Mouse (Mus musculus) leukemia stem cell, adult 10-12 weeks (primary cell): ENCODE data around the gene Olfr918. TPM values are rescaled to one million over a fixed set of nuclear protein-coding genes. Genes with fewer than 3 reads are reported as not detected.

Experiments used
- polyA plus RNA-seq: library from polyadenylated mRNA; stranded (reverse); fragments of >175 nt; gene quantifications from 2 replicates; pipeline ENCODE4 v1.2.3, GENCODE M21; 2012; ENCODE audit warnings: low replicate concordance

Olfr918 gene
- not detected in 2 replicates for polyA plus RNA-seq

GRCm38 (mm10) chr9:38674501-38674900 is at the start of gene Olfr918:
Olfr918 (minus strand) TSS chr9:38674601.

GRCm38 (mm10) chr9:38718102-38718501 is 43.7 kb upstream of the Olfr918 start, which contains the start of gene Vwa5a:
Vwa5a (plus strand) TSS chr9:38718268.

GRCm38 (mm10) chr9:38665742-38666141 is 8.7 kb downstream of the Olfr918 start, which contains the start of gene Olfr917:
Olfr917 (minus strand) TSS chr9:38665842.

GRCm38 (mm10) chr9:38659775-38660174 is 14.6 kb downstream of the Olfr918 start, which contains the start of gene Olfr916:
Olfr916 (minus strand) TSS chr9:38659875.

Other genes starting within 250 kb of the Olfr918 start
- gene Olfr901, start 245.1 kb downstream of the Olfr918 start, polyA plus RNA-seq: not detected in 2 replicates
- not detected in 2 replicates for gene Olfr902, start 226.9 kb downstream of the Olfr918 start, polyA plus RNA-seq
- gene Olfr904, start 211.5 kb downstream of the Olfr918 start, polyA plus RNA-seq: not detected in 2 replicates
- gene Olfr905, start 203.5 kb downstream of the Olfr918 start, polyA plus RNA-seq: not detected in 2 replicates
- gene Olfr906, start 187.5 kb downstream of the Olfr918 start, polyA plus RNA-seq: not detected in 2 replicates
- gene Olfr907, start 178.8 kb downstream of the Olfr918 start, polyA plus RNA-seq: not detected in 2 replicates
- not detected in 2 replicates for gene Olfr911-ps1, start 153.0 kb downstream of the Olfr918 start, polyA plus RNA-seq
- gene Olfr910, start 136.8 kb downstream of the Olfr918 start, polyA plus RNA-seq: 0.08 TPM in 1 of 2 replicates, not detected in the other
- not detected in 2 replicates for gene Olfr912, start 94.4 kb downstream of the Olfr918 start, polyA plus RNA-seq
- not detected in 2 replicates for gene Olfr913, start 81.8 kb downstream of the Olfr918 start, polyA plus RNA-seq
- not detected in 2 replicates for gene Olfr914, start 69.5 kb downstream of the Olfr918 start, polyA plus RNA-seq
- gene Olfr916, start 14.7 kb downstream of the Olfr918 start, polyA plus RNA-seq: not detected in 2 replicates
- not detected in 2 replicates for gene Olfr917, start 8.8 kb downstream of the Olfr918 start, polyA plus RNA-seq
- not detected in 2 replicates for gene Olfr919, start 29.1 kb upstream of the Olfr918 start, polyA plus RNA-seq
- 0.60 and 2.9 TPM in 2 replicates for gene Vwa5a, start 43.7 kb upstream of the Olfr918 start, polyA plus RNA-seq
- not detected in 2 replicates for gene Olfr920, start 77.7 kb upstream of the Olfr918 start, polyA plus RNA-seq
- gene Olfr921, start 98.5 kb upstream of the Olfr918 start, polyA plus RNA-seq: not detected in 2 replicates
- gene Olfr922, start 140.0 kb upstream of the Olfr918 start, polyA plus RNA-seq: 0.05 TPM in 1 of 2 replicates, not detected in the other
- not detected in 2 replicates for gene Olfr923, start 151.9 kb upstream of the Olfr918 start, polyA plus RNA-seq
- gene Olfr924, start 169.8 kb upstream of the Olfr918 start, polyA plus RNA-seq: not detected in 2 replicates
- not detected in 2 replicates for gene Olfr26, start 180.5 kb upstream of the Olfr918 start, polyA plus RNA-seq
- gene Olfr926, start 202.5 kb upstream of the Olfr918 start, polyA plus RNA-seq: not detected in 2 replicates